Mouse (Mus musculus) mature B cell (primary cell): ENCODE measurements around the gene Olfr10.

Experiments
- in situ Hi-C: fragments of 300-500 bp; cut with MboI; formaldehyde crosslinking; loops from 2 replicates; pipeline ENCODE4 v1.14.3; 2019

The Olfr10 gene

GRCm38 (mm10) chr11:49322442-49322841 lies 17.9 kb downstream of the Olfr10 start, which contains the start of gene Olfr1391:
Gene Olfr1391, plus strand, starts transcription at chr11:49322742.
- in situ Hi-C loops: no loop called here

- in situ Hi-C loops: no loop called here
These were observed 22.2 kb downstream of the Olfr10 start for GRCm38 (mm10) chr11:49326726-49327125.

GRCm38 (mm10) chr11:49329686-49330085 lies 25.1 kb downstream of the Olfr10 start:
- in situ Hi-C loops: no loop called here

GRCm38 (mm10) chr11:49334888-49335287 lies 30.3 kb downstream of the Olfr10 start, which contains the start of gene Olfr1390:
Gene Olfr1390, plus strand, starts transcription at chr11:49335188.
- in situ Hi-C loops: no loop called here

- in situ Hi-C loops: no loop called here
These were observed 32.8 kb downstream of the Olfr10 start for GRCm38 (mm10) chr11:49337150-49337832.
